Mouse (Mus musculus) hindbrain, embryonic 14.5 days (tissue): ENCODE results near the gene Bri3bp. TPM values are rescaled to one million over a fixed set of nuclear protein-coding genes. Genes with fewer than 3 reads are reported as not detected.
A peak's percentile ranks its signal among the peaks of the same experiment; 100 is the strongest.
"Not testable (repeated sequence)": the region's sequence is repeated elsewhere in the genome, so short reads cannot be mapped to it uniquely, and the experiment has no call there.

Source experiments
- ATAC-seq: fragments of 200-750 bp; cut with Nextera tagmentation; 2 replicates; pipeline ENCODE4 v1.8.0; 2017; ENCODE audit warnings: moderate number of reproducible peaks, mild to moderate bottlenecking, moderate TSS enrichment, moderate library complexity; ENCODE audit not compliant: low FRiP score
- DNase-seq: peaks from one replicate; pipeline ENCODE4 v3.0.0-alpha.2; 2015; ENCODE audit warnings: low spot score
- H3K27ac ChIP-seq: fragments of 300-500 bp; sonication (generic); 2 replicates; pipeline ENCODE4 v1.5.1; 2014; ENCODE audit warnings: mild to moderate bottlenecking, moderate library complexity
- H3K27me3 ChIP-seq: fragments of 300-500 bp; sonication (generic); 2 replicates; pipeline ENCODE4 v1.6.1; 2014; ENCODE audit warnings: mild to moderate bottlenecking, low read length, mixed read lengths; ENCODE audit not compliant: control insufficient read depth, insufficient read depth
- H3K36me3 ChIP-seq: fragments of 300-500 bp; sonication (generic); replicated peaks from 2 replicates; pipeline ENCODE4 v1.6.1; 2014; ENCODE audit not compliant: control insufficient read depth, insufficient read depth
- H3K4me1 ChIP-seq: fragments of 300-500 bp; sonication (generic); replicated peaks from 2 replicates; pipeline ENCODE4 v1.6.1; 2014; ENCODE audit warnings: antibody characterized with exemption, low read length, mixed read lengths; ENCODE audit not compliant: control insufficient read depth, insufficient read depth
- H3K4me2 ChIP-seq: fragments of 300-500 bp; sonication (generic); replicated peaks from 2 replicates; pipeline ENCODE4 v1.6.1; 2014; ENCODE audit warnings: mild to moderate bottlenecking, moderate library complexity
- H3K4me3 ChIP-seq: fragments of 300-500 bp; sonication (generic); replicated peaks from 2 replicates; pipeline ENCODE4 v1.5.1; 2014; ENCODE audit warnings: mild to moderate bottlenecking, low read length
- H3K9ac ChIP-seq: fragments of 300-500 bp; sonication (generic); 2 replicates; pipeline ENCODE4 v1.6.1; 2014
- H3K9me3 ChIP-seq: fragments of 300-500 bp; sonication (generic); 2 replicates; pipeline ENCODE4 v1.6.1; 2016; ENCODE audit warnings: low read length; ENCODE audit not compliant: control insufficient read depth
- WGBS: fragments of 180-500 bp; shearing (Covaris S2); extraction: QIAGEN DNeasy Blood & Tissue Kit; methylation state at CpG from one replicate; pipeline ENCODE4 v1.1.7; 2014; 5-methylcytosine and 5-hydroxymethylcytosine counted together
- polyA plus RNA-seq: library from polyadenylated mRNA; unstranded; fragments of >200 nt; fragmentation: Nextera tagmentation; extraction: Ambion mirVana; gene quantifications from 2 replicates; pipeline ENCODE4 v1.2.1, GENCODE M21; 2014

Bri3bp gene
- 34.3 and 36.7 TPM in 2 replicates for polyA plus RNA-seq

DNA sequence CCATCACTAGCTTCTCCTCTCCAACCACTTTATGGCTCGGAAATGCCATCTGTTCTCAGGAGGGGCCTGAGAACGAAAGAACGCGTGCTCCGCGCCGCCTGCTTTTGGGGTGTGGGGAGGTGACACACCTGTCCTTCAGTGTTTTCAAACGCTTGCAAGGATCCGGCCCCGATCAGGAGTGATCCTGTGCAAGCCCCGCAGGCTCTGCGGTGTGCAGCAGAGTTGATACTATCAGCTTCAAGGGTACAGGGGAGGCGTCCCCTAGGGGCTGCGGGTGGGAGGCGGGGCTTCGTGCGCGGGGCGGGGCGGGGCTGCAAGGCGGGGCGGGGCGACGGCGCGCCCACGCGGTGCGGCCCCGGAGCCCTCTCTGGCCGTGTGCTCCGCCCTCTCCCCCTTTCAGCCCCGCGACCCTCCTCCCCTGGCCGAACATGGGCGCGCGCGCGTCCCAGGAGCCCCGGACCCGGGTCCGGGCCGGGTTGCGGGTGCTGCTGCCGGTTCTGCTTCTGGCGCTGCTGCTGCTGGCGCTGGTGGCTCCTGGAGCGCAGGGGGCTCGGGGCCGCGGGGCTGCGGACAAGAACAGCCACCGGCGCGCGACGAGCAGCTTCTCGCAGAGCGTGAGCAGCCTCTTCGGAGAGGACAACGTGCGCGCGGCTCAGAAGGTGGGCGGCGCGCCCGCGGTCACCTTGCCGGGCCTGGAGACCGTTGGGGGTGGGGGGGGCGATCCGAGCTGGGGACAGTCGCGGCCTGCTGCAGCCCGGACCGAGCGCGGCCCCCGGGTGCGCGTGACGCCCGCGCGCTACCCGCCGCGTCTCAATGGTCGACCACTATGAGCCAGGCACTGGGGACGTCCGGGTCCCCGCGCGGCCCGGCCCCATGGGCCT lies at the start of gene Bri3bp:
Gene Bri3bp, plus strand, starts transcription at position 335 of the 881 bp plus-strand sequence.
- H3K9me3 ChIP-seq: no peaks in the 10 kb centered on the region
- H3K27ac ChIP-seq: peak within 1 kb of the TSS; percentile 81
- under 1% methylated on average over 61 of the region's 97 CpGs for WGBS
- DNase-seq (peak; percentile 73), ATAC-seq (peak; percentile 89)
- peak within 1 kb of the TSS; percentile 90 for H3K4me3 ChIP-seq
- peak within 1 kb of the TSS; percentile 65 for H3K4me2 ChIP-seq
- H3K36me3 ChIP-seq: no peaks in the 10 kb centered on the region
- peaks cover 10% of the 10 kb centered on the region for H3K4me1 ChIP-seq
- no peaks in the 10 kb centered on the region for H3K27me3 ChIP-seq
- H3K9ac ChIP-seq: peak within 1 kb of the TSS; percentile 83

DNA sequence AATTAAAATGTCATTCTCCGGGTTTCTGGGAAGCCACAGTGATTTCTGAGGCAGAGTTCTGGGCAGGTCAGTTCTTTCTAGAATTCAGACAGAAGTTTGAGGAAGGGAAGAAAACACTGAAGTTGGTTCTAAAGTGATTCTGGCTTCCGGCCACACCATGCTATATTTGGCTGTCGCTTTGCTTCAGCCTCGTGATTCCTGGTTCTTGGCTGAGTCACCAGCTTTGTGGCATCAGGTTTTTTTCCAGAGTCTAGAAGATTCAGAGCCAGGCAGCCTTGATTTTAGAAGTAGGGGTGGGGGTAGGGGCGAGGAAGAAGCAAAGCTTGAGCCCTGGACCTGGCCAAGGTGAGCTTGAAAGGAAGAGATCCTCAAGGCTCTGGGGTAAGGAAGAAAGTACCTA lies 49.8 kb upstream of the Bri3bp start:
- no peaks in the 10 kb centered on the region for H3K36me3 ChIP-seq
- no peak overlapping the region for H3K9ac ChIP-seq
- H3K27me3 ChIP-seq: no peaks in the 10 kb centered on the region
- no peaks in the 10 kb centered on the region for H3K9me3 ChIP-seq
- ATAC-seq (no peak), DNase-seq (no peak)
- H3K4me1 ChIP-seq: peaks cover 35% of the 10 kb centered on the region
- H3K27ac ChIP-seq: peak overlapping the region; percentile 100
- 82% methylated on average over 5 of the region's 5 CpGs for WGBS
- no peak overlapping the region for H3K4me2 ChIP-seq
- H3K4me3 ChIP-seq: no peak overlapping the region

DNA sequence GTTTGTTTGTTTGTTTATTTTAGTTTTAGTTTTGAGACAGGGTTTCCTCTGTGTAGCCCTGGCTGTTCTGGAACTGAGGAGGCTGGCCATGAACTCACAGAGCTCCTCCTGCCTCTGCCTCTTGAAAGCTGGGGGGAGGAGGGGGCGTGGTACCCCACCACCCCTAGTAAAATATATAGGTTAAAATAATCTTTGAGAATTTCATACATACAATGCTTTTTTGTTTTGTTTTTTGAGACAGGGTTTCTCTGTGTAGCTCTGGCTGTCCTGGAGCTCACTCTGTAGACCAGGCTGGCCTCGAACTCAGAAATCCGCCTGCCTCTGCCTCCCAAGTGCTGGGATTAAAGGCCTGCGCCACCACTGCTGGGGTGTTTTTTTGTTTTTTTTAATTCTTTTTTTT lies 49.2 kb upstream of the Bri3bp start:
- not testable (repeated sequence) for H3K4me3 ChIP-seq, H3K4me2 ChIP-seq, H3K27me3 ChIP-seq, DNase-seq, H3K36me3 ChIP-seq, H3K9me3 ChIP-seq, ATAC-seq, H3K9ac ChIP-seq
- Histone ChIP-seq H3K27ac (peak overlapping the region; percentile 100), H3K4me1 (peaks cover 35% of the 10 kb centered on the region)
- WGBS: 93% methylated on average over 4 of the region's 4 CpGs

DNA sequence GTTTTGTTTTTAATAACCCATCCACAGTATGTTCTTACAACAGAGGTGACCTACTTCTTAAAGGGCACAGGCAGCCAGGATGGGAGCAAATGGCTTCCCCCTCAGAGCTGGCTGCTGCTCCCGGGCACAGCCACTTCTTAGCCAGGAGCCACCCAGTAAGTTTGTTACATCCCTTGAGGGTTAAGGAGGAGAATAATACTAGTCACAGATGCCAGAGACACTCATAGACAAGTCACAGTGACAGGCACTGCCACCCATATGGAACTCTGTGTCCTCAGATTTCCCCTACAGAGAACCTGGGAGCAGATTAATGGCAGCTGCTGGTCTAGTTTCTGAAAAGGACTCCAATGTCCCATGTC lies 48.8 kb upstream of the Bri3bp start:
- DNase-seq (peak; percentile 50), ATAC-seq (no peak)
- Histone ChIP-seq H3K9me3 (no peaks in the 10 kb centered on the region), H3K4me3 (no peak overlapping the region; the same call in 1 of the 2 replicates), H3K27ac (peak overlapping the region; percentile 100), H3K9ac (peak overlapping the region; percentile 55), H3K36me3 (no peaks in the 10 kb centered on the region), H3K4me1 (peaks cover 35% of the 10 kb centered on the region), H3K27me3 (no peaks in the 10 kb centered on the region), H3K4me2 (peak overlapping the region; percentile 61)
- 20% methylated on average over 1 of the region's 1 CpGs for WGBS

DNA sequence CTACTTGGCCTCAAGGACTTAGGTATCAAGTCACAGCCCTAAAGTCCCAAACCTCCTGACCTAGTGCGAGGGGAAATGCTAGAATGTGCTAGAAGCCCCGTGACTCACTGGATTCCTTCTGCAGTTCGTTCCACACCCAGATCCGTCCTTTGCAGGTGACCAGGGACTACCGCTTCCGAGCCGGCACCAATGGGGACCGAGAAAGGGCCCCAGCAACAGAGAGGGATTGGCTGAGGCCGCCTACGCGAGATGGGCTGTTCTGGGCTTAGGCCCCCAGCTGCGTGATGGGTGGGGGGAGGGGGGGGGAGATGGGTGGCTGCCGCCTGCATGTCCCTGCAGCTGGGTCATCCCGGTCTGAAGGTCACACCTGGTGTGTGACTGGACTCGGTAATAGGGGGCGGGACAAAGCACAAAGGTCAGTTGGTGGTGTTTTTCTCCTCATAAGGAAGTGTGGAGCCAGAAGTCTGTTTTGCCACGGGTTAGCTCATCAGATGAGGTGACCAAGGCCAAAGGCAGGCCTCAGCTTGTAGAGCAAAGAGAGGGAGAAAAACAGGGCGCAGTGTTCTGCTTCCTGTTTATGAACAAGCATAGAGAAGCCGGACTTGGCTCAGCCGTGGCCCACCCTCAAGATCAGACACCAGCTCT lies 48.3 kb upstream of the Bri3bp start:
- Histone ChIP-seq H3K4me3 (peak overlapping the region; percentile 29), H3K4me1 (peaks cover 35% of the 10 kb centered on the region), H3K9me3 (no peaks in the 10 kb centered on the region), H3K27me3 (no peaks in the 10 kb centered on the region), H3K27ac (peak overlapping the region; percentile 100), H3K4me2 (peak overlapping the region; percentile 61), H3K9ac (peak overlapping the region; percentile 64), H3K36me3 (no peaks in the 10 kb centered on the region)
- peak; percentile 91 for DNase-seq
- peak; percentile 90 for ATAC-seq
- 2% methylated on average over 20 of the region's 20 CpGs for WGBS

DNA sequence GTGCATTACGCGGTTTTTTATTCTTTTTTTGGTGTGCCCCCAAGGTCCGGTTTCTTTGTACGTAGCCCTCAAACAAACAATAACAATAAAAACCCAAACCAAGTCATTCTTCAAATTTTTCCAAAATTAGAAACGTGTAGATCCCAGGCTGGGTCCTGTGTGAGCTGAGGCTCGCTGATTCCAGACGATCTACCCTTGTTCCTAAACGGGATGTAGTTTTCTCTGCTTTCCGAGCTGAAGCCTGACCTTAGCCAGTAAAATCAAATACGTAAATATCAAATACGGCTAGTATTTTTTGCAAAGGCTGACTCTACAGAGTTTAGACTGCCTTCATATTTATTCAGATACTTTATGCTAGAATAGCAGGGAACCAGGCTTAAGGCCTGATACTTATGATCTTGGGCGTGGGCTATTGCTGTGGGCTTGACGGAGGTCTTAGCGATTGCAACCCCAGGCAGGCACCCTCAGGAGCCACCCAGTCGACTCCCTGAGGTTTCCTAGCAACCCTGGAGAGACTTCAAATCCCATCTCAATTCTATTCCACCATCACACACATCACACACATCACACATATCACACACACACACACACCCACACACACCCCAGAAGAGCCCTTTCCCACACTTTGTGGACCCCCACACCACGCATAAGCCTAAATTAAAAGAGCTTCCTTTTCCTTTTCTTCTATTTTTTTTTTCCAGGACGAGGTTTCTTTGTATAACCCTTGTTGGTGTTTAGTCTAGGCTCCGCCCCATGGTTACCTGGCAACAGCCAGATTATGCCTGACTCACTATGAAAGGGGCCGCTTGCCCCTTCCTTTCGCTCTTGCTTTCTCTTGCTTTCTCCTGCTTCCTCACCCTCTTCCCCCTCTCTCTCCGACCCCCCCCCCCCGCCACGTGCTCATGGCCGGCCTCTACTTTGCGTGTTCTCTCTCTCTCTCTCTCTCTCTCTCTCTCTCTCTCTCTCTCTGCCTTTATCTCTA lies 47.5 kb upstream of the Bri3bp start:
- peak overlapping the region; percentile 64 for H3K9ac ChIP-seq
- H3K4me3 ChIP-seq: peak overlapping the region; percentile 29
- no peaks in the 10 kb centered on the region for H3K27me3 ChIP-seq
- peak overlapping the region; percentile 100 for H3K27ac ChIP-seq
- DNase-seq (peak; percentile 85), ATAC-seq (peak; percentile 78)
- H3K9me3 ChIP-seq: no peaks in the 10 kb centered on the region
- H3K4me1 ChIP-seq: peaks cover 35% of the 10 kb centered on the region
- no peaks in the 10 kb centered on the region for H3K36me3 ChIP-seq
- H3K4me2 ChIP-seq: peak overlapping the region; percentile 61
- 8% methylated on average over 20 of the region's 25 CpGs for WGBS

DNA sequence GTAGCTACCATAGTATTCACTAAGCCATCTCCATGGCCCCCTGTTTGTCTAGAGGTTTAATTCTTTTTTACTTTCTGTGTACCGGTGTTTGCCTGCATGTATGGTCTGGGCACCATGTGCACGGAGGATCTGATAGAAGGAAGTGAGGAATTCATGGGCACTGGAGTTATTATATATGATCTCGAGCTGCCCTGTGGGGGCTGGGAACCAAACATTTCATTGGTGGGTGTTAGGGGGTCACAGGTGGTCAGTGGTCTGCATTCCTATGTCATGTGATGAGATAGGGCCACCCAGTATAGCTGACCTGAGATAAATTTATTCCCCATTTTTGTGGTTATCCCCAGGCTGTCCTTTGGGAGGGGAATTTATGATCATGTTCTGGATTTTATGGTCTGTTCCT lies 46.4 kb upstream of the Bri3bp start:
- Histone ChIP-seq H3K4me1 (peaks cover 35% of the 10 kb centered on the region), H3K9me3 (no peaks in the 10 kb centered on the region), H3K9ac (0 out of 2 replicates have a peak overlapping the region, but pooled peaks have one; percentile 30), H3K27me3 (no peaks in the 10 kb centered on the region), H3K4me3 (no peak overlapping the region), H3K27ac (peak overlapping the region; percentile 100), H3K4me2 (0 out of 2 replicates have a peak overlapping the region, but pooled peaks have one; percentile 61), H3K36me3 (no peaks in the 10 kb centered on the region)
- ATAC-seq (no peak), DNase-seq (no peak)
- 55% methylated on average over 3 of the region's 3 CpGs for WGBS

DNA sequence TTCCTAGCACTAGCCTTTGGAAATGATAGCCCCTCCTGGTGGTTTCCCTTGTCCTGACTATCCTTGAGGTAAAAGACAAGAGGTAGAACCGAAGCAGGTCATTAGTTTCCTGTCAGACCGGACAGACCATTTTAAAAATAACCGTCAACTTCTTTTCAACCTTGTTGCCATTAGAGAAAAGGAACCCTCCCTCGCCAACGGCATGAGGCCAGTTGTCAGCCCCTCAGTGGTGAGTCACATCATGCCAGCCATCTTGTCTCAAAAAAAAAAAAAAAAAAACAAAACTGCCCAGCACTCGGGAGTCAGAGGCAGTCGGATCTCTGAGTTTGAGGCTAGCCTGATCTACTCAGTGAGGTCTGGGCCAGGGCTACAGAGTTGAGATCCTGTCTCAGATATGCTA lies 40.5 kb upstream of the Bri3bp start:
- 43% methylated on average over 7 of the region's 7 CpGs for WGBS
- Histone ChIP-seq H3K4me1 (no peaks in the 10 kb centered on the region; the same call in 1 of the 2 replicates), H3K4me3 (no peak overlapping the region), H3K9me3 (no peaks in the 10 kb centered on the region), H3K27ac (no peak overlapping the region), H3K36me3 (no peaks in the 10 kb centered on the region), H3K9ac (no peak overlapping the region), H3K27me3 (no peaks in the 10 kb centered on the region), H3K4me2 (no peak overlapping the region)
- no peak for ATAC-seq
- peak; percentile 23 for DNase-seq
